Mouse (Mus musculus) c-Kit-positive CD71-negative TER-119-negative erythroid progenitor cells, embryonic 14.5 days (primary cell): ENCODE data around the gene Osbpl7.
A peak's percentile ranks its signal among the peaks of the same experiment; 100 is the strongest.

Experiments
- DNase-seq: peaks from one replicate; pipeline ENCODE4 v3.0.0-alpha.2; 2013; ENCODE audit warnings: low read depth

Gene Osbpl7

DNA sequence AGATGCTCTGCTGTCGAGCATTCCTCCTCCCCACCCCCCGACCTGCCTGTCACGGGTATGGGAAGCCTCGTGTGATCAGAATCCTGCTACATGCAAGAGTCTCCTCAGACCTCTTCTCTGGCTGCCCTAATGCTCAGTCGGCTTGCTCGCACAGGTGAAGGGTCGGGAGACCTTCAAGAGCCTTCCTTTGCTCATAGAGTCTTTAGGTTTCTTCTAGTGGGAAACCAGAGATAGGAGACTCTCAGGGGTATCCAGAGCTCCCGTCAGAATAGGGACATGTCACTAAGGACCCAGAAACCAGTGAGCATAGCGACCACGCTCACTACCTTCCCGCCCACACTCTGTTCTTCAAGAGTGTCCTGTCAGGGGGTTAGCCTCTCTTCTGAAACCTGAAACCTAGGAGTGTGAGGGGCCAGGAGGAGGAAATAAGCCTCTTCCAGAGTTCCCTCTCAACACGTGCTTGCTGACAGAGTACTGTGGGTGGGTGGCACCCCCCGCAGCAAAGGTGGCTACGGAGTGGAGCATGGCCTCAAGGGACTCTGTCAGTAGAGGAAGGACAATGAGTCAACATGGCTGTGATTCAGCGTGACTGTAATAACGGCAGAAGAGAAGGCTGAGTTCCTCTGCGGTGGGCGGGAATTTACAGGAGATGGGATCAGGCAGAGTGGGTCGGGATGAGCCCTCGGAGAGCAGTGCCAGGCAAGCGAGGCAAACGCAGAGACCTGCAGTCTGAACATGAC lies 33.1 kb downstream of the Osbpl7 start:
- no peak for DNase-seq

DNA sequence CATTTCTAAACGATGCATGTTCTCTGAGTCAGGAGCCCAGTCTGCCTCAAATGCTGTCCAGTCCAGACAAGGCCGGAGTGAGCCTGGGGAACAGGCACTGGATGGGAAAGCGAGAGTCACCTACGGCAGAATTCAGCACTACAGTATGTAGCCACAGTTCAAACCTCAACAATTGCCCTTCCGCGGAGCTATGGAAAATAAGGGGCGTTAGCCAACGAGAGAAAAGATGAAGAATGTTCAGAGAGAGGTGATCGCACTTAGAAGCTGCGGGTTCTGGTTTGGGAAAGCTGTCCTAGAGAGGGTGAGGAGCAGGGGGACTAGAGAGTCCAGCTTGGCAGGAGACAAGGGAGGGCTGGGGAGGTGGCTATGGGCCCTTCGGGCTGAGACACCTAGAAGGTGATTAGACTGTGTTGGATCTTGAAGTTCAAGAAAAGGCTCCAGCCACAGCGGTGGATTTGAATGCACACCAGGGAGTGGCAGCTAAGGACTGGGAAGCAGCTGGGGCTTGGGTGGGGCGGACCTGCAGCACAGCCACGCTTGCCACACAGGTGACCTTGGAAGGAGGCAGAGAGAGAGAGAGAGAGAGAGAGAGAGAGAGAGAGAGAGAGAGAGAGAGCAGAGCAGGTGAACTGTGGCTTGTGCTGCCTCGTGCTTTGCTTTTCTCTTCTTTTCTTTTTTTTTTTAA lies 34.5 kb downstream of the Osbpl7 start:
- no peak for DNase-seq

DNA sequence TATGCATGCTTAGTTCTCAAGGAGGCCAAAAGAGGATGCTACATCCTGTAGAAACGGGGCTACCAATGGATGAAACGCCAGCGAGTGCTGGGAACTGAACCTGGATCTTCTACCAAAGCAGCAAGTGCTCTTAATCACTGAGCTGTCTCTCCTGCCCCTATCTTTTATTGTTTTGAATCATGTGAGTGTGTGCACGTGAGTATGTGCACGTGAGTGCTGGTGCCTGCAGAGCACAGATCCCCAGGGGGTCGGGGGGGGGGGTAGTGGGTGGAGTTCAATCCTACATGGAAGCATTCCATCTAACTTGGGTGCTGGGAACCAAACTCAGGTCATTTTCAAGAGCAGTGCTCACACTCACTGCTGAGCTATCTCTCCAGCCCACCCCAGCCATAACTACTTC lies 35.9 kb downstream of the Osbpl7 start:
- DNase-seq, result no peak

GRCm38 (mm10) chr11:97094600-97094999 lies 44.2 kb downstream of the Osbpl7 start:
- DNase-seq, result no peak

DNA sequence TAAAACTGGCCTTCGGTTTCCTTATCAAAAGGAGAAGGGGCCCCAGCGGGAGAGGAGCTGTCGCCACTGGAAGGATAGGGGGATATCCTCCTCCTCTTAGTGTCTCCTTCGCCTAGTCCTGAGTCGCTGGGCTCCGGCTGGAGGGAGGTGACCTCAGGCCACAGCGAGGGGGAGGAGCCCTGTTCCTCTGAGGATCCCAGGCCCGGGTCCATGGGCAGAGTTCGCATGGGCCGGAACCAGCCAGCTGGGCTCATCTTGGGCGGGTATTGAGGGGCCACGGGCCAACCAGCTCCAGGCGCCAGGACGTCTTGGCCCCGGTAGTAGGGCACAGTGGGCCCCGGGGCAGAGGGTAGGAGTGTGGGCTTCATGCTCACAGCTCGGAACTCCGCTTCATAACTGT lies 48.4 kb downstream of the Osbpl7 start:
- no peak for DNase-seq

- peak; percentile 49 for DNase-seq
Measured at GRCm38 (mm10) chr11:97101722-97102121, 51.3 kb downstream of the Osbpl7 start.

DNA sequence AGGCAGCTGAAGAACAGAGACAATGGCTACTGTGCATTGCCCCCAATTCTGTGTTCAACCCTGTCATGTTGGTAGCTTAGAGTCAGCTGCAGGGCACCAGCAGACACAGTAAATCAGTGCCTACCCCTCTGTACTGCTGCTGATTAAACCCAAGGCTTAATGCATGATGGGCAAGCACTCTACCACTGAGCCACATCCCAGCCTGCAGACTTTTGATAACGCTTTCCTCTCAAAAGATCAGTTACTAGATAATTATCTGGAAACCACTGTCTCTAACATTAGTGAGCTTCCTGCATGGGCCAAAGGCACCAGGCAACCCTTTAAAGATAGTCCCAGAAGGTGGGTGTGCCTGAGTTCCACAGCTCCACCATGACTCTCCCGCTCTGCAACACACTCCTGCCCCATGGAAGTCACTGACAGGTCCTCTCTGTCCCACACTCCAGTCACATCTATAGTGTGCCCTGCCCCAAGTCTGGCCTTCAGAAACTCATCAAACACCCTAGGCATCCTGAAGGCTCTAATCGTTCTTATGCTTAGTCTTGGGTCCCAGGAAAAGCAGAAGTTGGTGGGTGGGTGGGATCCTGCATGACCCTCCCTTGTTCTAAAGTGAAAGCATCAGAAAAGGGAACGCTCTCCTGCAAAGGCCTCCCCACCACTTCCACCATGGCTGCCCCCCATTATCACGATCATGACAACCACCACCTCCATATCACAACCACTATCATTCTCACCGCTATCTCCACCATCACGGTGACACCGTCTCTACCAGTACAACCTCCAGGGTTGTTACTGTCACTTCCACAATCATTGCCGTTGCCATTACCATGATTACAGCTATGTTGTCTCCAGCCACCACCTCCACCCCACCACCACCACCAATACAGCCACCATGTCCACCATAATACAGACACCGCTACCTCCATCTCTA lies 53.0 kb downstream of the Osbpl7 start:
- no peak for DNase-seq

GRCm38 (mm10) chr11:97104091-97104483 lies 53.7 kb downstream of the Osbpl7 start:
- no peak for DNase-seq

DNA sequence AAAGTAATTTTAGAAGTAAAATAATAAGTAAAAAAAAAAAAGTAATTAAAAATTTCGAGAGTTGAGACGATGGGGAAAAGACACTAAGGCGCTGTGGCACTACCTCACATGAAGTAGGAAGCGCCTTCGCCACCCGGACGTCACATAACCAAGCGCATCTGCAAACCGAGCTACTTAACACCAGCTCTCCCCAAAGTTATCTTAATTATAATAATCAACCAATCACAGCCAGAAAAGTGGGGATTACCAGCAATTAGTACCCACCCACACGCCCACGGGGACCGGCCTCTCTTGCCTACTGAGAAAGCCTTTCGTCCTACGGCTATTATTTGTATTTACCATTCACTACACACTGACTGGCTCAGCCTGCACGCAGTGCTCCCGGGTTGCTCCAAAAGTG lies 58.5 kb downstream of the Osbpl7 start:
- no peak for DNase-seq

DNA sequence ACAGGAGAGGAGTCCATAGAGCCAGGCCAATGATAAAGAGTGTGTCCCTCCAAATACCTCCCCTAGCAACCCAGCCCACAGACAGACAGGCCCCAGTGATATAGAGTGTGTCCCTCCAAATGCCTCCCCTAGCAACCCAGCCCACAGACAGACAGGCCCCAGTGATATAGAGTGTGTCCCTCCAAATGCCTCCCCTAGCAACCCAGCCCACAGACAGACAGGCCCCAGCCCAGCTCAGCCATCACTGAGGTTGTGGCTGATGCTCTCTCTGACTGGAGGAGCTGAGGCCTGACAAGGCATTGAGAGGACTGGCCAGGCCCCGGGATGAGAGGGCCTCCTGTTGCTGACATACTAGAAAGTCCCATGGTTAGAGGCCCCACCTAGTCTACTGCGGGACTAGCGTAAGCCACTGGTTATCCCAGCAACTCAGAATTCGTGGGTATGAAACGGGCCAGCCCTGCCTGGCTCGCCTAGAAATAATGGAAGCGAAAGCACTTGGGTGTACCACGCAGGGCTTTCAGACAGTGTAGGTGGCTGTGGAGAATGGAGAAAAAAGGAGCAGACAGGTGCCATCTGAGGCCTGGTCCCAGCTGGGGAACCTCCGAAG lies 62.2 kb downstream of the Osbpl7 start:
- no peak for DNase-seq

- DNase-seq, result no peak
Measured at GRCm38 (mm10) chr11:97114671-97115601, 64.5 kb downstream of the Osbpl7 start, which contains the start of gene Tbx21. TSS of gene Tbx21 (minus strand) at chr11:97115331.

DNA sequence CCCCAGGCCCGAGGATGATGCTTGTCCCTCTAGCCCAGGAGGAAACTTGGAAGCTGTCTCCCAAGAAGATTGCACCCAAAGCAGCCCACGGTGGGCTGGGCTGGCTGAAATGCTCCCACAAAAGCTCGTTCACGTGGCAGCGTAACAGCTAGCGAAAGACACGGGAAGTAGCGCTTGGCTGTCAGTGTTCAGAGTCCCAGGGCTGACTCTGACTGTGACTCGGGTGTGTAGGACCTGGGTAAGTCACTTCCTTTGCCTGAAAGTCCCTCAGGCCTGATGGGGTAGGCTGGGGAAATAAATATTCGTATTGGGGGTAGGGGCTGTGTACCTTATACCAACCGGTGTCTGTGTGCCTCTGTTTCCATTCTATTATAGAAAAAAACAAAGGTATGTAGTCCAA lies 65.4 kb downstream of the Osbpl7 start:
- no peak for DNase-seq
